Mouse (Mus musculus): ENCODE measurements at regions not wholly inside any gene's neighbourhood (a gene's known extent, or its start where the extent isn't known, plus 50 kb on each side); places are given as distances from the start of the nearest gene placed in this dataset.

- no peak for DNase-seq
Observed at GRCm38 (mm10) chr12:28176016-28176415, 376.2 kb downstream of the Dcdc2c start.

- no peak for DNase-seq
Observed at GRCm38 (mm10) chr12:28174078-28174477, 378.1 kb downstream of the Dcdc2c start.

- no peak for DNase-seq
Observed at GRCm38 (mm10) chr12:28158786-28159185, 393.4 kb downstream of the Dcdc2c start.

- no peak for DNase-seq
Observed at GRCm38 (mm10) chr12:28150759-28151158, 401.4 kb downstream of the Dcdc2c start.

GRCm38 (mm10) chr12:28135810-28136592 is 416.2 kb downstream of the Dcdc2c start:
- DNase-seq: no peak

- DNase-seq: peak; percentile 1
Observed at GRCm38 (mm10) chr12:28122766-28123165, 429.4 kb downstream of the Dcdc2c start.

- DNase-seq: no peak
Observed at GRCm38 (mm10) chr12:28120106-28120505, 432.1 kb downstream of the Dcdc2c start.

GRCm38 (mm10) chr12:28090673-28091072 is 461.5 kb downstream of the Dcdc2c start:
- DNase-seq: no peak

- DNase-seq: no peak
Observed at GRCm38 (mm10) chr12:28085460-28085859, 466.7 kb downstream of the Dcdc2c start.

GRCm38 (mm10) chr12:28076606-28077005 is 475.6 kb downstream of the Dcdc2c start:
- no peak for DNase-seq

GRCm38 (mm10) chr12:28068584-28068983 is 483.6 kb downstream of the Dcdc2c start:
- DNase-seq: no peak

- no peak for DNase-seq
Observed at GRCm38 (mm10) chr12:28060281-28060680, 491.9 kb downstream of the Dcdc2c start.

GRCm38 (mm10) chr12:28055518-28056280 is 496.5 kb downstream of the Dcdc2c start:
- no peak for DNase-seq

GRCm38 (mm10) chr12:28054444-28054843 is 497.8 kb downstream of the Dcdc2c start:
- DNase-seq: no peak

GRCm38 (mm10) chr12:28047989-28048388 is 504.2 kb downstream of the Dcdc2c start:
- no peak for DNase-seq

- DNase-seq: no peak
Observed at GRCm38 (mm10) chr12:28038161-28038911, 513.9 kb downstream of the Dcdc2c start.

GRCm38 (mm10) chr12:27999170-27999569 is 553.0 kb downstream of the Dcdc2c start:
- DNase-seq: no peak

- DNase-seq: peak; percentile 9
Observed at GRCm38 (mm10) chr12:27992152-27992551, 560.0 kb downstream of the Dcdc2c start.

GRCm38 (mm10) chr12:27984261-27984841 is 567.8 kb downstream of the Dcdc2c start:
- no peak for DNase-seq

- no peak for DNase-seq
Observed at GRCm38 (mm10) chr12:27978257-27978931, 573.8 kb downstream of the Dcdc2c start.

- DNase-seq: no peak
Observed at GRCm38 (mm10) chr12:27977548-27978256, 574.5 kb downstream of the Dcdc2c start.

- no peak for DNase-seq
Observed at GRCm38 (mm10) chr12:27962908-27963307, 589.3 kb downstream of the Dcdc2c start.
